Mouse (Mus musculus) spleen, adult 2 months (tissue): ENCODE data around the gene Ccdc154.

Source experiments
- CTCF ChIP-seq: fragments of 200-500 bp; IDR thresholded peaks from 2 replicates; pipeline ENCODE4 v1.5.1; 2011; ENCODE audit warnings: mild to moderate bottlenecking, inconsistent platforms; ENCODE audit not compliant: insufficient read depth, insufficient read length, insufficient replicate concordance; ENCODE audit errors: extremely low read depth
- POLR2A ChIP-seq: fragments of 200-500 bp; IDR thresholded peaks from 2 replicates; pipeline ENCODE4 v1.6.1; 2011; ENCODE audit warnings: low read depth, low read length, inconsistent platforms

- TF ChIP-seq CTCF, result no peak
- no peak for TF ChIP-seq POLR2A
These were observed 40.1 kb downstream of the Ccdc154 start for GRCm38 (mm10) chr17:25202401-25202800.
